Mouse (Mus musculus): ENCODE measurements around the gene Gfer.
"Not testable (repeated sequence)": the region's sequence is repeated elsewhere in the genome, so short reads cannot be mapped to it uniquely, and the experiment has no call there.

Gene Gfer

DNA sequence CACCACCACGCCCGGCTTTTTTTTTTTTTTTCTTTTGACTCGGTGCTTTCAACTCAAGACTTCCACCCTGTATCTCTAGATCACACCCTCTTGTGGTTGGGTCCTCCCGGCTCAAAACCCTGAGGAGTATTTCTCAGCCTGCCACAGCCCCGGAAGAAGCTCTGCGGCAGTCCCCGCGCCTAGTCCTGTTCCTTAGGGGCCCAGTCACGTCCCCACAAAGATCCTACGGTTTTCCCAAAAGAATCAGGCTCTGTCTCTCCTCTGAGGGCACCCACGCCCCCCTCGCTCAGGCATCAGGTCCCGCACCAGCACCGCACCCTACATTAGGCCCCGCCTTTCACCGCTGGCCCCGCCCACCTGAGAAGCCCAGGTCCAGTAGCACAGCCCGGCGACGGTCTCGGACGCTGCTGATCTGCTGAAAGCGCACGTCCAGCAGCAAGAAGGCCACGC is 8.8 kb downstream of the Gfer start:
- DNase-seq, result no peak

DNA sequence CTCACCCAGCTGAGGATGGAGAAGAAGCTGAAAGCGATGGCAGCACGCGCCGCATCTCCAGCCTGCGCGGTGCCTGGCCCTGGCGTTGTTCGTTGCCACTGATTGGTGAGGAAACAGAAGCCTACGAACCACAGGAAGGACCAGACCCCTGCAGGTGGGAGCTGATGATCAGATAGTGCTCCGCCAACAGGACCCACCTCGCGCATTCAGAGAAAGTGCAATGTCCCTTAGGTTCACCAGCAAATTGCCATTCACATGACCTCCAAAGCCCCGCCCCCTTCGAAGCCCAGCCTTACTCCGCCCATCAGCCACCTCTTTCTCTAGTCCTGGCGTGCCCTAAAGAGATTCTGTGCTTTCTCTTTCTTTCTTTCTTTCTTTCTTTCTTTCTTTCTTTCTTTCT is 9.4 kb downstream of the Gfer start:
- DNase-seq, result no peak

DNA sequence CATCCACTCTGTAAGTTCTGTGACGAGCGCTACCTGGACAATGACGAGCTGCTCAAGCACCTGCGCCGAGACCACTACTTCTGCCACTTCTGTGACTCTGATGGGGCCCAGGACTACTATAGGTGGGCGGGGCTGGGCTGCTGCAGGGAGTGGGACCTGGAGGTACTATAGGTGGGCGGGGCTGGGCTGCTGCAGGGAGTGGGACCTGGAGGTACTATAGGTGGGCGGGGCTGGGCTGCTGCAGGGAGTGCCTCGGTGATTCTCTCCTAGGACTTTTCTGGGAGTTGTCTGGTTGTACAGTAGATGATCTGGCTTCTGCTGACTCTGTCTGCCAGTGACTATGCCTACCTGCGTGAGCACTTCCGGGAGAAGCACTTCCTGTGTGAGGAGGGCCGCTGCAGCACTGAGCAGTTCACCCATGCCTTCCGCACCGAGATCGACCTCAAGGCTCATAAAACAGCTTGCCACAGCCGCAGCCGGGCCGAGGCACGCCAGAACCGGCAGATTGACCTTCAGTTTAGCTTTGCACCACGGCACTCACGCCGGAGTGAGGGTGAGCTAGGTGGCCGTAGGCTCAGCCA is 18.4 kb downstream of the Gfer start:
- no peak for DNase-seq

DNA sequence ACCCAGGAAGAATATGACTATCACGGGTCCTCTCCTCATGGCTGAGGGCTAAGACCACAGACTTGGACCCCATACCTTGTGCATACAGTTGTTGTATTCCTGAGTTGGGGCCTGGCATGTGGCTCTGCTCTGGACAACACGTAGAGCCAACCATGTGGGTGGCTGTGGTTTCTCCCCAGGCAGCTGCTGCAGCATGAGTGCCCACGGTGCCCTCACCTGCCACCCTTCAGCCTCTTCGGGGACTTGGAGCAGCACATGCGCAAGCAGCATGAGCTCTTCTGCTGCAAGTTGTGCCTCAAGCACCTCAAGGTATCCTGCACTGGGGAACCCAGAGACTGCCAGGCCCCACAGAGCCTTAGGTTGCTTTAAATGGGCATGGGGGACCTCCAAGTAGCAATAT is 19.1 kb downstream of the Gfer start:
- DNase-seq, result no peak

DNA sequence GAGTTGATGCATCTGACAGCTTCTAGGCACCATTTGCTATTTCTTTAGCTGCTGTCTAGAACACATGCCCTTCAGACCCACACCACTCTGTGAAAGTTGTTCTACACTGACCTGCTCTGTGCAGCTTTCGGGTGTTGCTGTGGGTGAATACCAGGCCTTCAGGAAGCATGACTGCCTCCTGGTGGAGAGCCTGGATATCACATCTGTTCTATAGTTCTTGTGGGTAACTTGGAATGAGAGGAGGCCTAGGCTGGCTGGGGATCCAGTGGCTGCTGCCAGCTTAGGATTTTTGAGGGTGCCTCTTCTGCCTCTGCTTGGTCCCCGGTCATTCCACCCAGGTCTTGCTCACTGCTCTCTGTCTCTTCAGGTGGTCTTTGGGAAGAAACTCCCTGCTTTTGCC is 19.8 kb downstream of the Gfer start:
- DNase-seq, result peak; percentile 77

DNA sequence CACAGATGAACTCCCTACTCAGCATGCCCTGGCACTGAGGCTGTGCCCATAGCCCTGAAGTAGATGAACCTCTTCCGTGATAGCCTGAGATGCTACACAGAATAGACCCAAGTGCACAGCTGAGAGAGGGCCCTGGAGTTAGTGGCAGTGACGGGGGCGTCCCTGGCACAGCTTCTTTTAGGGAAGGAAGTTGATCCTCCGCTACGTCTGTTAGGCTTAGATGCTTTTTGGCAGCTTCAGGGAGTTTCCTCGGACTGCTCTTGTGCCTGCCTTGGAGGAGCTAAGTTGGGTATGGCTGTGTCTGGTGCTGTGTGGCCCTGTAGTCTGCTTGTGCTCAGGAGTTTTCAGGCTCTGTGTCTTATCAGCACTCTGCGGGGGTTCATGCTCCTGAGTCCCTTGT is 21.7 kb downstream of the Gfer start:
- no peak for DNase-seq

DNA sequence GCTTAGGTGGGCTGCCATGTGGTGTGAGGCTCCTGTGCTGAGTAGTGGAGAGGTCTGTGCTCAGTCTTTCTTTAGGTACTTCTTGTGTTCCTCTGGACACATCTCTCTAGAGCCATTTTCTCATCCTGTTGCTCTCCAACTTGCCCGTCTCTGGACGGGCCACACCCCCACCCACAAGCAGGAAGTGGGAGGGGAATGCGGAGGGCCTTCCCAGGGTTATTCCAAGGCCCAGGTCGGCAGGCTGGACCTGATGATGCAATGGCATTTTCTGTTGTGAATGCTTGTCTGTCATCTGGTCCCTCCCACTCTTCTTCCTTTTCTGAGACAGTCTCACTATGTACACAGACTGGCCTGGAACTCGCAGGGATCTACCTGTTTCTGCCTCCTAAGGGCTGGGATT is 23.8 kb downstream of the Gfer start:
- DNase-seq, result no peak

DNA sequence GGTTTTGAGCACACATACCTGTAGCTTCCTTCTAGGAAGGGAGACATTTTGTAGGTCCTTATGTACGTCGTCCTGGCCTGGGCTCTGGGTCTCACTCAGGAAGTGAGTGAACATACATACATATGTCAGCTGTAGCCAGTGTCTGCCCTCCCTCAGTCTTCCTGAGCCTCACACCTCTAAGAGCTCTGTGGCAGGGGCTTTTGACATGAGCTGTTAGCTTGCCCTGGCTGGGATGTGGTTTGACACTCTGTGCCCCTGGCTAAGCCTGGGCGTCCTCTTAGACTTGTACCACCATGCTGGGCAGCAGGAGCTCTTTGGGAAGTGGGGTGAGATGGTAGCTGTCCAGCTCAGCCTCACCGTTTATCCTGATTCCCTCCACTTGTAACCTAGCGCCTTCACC is 24.6 kb downstream of the Gfer start:
- DNase-seq, result no peak

DNA sequence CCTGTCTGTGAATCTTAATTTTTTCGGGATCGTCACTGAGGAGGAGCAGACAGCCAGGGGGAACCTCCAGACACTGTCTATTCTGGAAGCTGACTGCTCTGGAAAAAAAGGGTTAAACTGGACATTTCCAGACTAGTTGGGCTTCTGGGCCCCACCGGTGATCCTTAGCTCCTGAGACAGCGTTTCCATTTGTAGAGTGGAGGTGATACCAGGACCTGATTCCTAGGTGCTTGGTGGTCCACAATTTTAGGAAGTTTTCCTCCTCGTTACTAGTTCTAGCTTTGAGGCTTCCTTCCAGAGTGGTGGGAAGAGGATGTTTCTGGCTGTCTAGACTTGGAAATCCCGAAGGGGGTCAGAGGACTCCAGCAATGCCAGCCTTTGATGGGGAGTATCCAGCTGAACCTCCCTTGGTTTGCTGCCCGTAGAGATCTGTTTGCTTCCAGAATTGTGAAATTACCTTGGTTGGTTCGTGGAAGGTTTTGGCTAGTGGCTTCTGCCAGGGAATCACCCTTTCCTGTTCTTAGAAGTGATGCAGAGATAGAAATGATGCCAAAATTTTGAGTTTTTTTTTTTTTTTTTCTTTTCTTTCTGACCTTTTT is 25.6 kb downstream of the Gfer start:
- no peak for DNase-seq

DNA sequence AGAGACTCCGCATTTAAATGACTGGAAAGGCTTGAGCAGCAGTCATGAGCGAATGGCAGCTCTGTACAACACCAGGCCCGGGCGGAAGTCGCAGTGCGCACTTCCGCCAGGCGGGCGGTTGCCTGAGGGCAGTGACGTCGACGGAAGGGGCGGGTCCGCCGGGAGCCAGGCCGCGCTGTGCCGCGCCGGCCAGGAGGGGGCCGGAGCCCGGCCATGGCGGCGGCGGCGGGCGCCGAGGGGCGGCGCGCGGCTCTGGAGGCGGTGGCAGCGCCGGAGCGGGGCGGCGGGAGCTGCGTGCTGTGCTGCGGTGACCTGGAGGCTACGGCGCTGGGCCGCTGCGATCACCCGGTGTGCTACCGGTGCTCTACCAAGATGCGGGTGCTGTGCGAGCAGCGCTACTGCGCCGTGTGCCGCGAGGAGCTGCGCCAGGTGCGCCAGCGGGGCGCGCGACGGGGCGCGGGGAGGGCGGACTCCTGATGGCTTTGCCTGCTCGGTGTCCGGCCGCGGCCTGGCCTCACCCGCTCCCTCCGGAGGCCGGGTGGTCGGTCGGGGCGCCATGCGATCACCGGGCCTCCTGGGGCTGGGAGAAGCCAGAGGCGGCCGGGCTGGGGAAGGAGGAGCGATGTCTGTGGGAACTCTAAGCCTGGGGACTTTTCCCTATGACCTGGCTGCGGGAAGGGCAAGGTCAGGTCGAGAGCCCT is 26.3 kb downstream of the Gfer start, which contains the start of gene Zfp598:
TSS of gene Zfp598 (plus strand) at position 143 of the 701 bp plus-strand sequence.
- DNase-seq, result peak; percentile 91

DNA sequence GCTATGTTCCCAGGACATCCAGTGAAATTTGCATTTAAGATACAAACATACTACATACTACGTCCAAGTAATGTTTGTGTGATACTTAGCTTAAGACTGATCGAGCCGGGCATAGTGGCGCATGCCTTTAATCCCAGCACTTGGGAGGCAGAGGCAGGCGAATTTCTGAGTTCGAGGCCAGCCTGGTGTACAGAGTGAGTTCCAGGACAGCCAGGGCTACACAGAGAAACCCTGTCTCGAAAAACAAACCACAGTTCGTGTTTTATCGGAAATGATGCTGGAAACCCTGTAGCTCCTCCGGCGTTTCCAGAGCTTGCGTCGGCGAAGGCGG is 26.8 kb downstream of the Gfer start:
- DNase-seq, result not testable (repeated sequence)

DNA sequence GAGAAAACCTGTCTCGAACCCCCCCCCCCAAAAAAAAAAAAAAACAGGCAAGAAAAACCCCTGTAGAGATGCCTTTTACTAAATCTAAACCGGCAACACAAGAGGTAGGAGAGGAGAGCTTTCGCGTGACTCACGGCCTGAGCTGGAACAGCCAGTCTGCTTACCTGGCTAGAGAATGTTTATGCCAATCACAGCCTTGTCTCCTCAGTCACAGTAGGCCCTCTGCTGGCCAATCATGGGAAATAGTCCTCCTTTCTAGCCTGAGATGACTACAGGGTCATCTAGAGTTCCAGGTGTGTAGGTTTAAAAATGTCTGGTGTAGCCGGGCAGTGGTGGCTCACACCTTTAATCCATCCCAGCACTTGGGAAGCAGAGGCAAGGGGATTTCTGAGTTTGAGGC is 28.5 kb downstream of the Gfer start:
- DNase-seq, result no peak

DNA sequence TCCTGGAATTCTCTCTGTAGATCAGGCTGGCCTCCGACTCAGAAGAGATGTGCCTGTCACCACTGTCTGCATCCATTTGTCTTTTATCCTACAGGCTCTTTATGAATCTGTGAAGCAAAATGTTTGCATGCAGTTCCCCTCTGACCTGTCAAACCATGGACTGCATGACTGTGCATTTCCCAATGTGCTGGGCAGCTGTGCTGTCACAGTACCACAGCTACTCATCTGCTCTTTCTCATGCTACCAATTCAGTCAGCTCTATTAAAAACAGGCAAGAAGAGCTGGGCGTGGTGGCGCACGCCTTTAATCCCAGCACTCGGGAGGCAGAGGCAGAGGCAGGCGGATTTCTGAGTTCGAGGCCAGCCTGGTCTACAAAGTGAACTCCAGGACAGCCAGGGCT is 28.9 kb downstream of the Gfer start:
- not testable (repeated sequence) for DNase-seq

DNA sequence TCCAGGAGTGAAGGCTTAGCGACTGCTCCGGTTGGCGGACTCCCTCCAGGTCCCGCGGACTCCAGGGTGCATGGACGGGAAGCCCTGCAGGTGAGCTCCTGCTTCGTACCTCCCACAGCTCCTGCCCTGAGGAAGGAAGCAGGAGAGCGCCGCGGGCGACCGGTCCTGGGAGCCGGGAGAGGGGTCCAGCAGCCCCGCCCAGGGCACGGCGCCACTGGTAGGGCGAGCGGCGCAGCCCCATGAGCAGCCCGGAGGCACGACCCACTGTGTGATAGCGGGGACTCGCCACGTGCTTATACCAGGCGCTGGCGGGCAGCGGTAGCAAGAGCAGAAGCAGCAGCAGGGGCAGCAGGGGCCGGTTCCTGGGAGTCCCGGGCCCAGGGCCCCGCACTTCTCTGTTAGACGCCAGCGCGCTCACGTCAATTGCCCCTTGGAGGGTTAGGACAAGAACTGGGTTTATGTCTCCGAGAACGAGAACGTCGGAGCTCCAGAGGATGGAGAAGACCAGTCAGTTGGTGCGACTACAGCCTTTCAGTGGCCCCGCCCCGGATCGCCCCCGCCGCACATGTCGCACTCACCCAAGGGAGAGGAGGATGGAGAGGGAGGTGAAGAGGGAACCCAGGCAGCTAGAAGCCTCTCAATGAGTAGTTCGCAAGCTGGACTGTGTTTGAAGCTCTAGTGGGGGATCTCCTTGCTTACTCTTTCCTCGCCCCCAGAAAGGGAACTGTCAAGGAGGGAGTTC is 37.8 kb downstream of the Gfer start, which contains the start of gene Npw:
TSS of gene Npw (minus strand) at position 441 of the 742 bp plus-strand sequence.
- DNase-seq, result no peak

DNA sequence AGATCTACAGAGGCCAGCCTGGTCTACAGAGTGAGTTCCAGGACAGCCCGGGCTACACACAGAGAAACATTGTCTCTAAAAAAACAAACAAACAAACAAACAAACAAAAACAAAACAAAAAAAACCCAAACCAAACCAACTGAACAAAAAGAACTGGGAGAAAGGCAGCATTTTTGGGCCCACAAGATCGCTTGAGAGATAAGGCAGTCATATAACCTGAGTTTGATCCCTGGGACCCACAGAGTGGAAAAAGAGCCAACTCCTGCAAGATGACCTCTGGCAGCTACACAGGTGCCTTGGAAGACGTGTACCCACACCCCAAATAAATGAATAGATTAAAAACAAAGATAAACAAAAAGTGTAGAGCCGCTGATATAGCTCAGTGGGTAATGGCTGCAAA is 41.0 kb downstream of the Gfer start:
- no peak for DNase-seq

DNA sequence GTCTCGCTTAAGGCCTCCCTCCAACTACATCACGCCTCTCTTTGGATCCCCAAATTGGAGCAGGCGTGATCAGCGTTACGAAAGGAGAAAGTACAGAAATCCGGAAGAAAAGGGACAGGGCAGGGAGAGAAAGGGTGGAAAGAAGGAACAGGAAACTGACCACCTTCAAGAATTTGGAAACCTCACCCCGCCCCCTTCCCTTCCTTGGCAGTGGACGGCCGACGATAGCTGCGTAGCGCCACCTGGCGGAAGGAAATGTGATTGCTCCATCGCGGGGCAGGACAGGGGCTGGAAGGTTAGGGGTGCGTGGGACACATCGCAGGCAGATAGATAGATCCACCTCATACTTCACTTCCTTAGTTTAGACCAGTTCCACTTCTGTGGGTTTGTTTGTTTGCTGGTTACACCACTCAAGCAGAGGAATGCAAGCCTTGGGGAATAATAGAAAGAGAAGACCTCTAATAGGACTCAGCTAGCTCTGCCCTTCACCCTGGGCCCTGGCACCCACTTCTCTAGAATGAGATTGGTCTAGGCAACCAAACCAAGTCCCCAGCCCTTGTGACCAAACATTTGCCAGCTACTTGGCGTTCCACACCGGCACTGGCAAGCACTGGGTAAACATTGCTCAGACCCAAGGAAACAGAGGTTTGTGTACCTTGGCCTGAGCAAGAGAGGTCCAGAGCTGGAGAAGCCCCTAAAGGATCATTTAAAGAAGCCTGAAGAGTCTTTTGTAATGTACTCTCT is 41.8 kb downstream of the Gfer start:
- DNase-seq, result peak; percentile 69

DNA sequence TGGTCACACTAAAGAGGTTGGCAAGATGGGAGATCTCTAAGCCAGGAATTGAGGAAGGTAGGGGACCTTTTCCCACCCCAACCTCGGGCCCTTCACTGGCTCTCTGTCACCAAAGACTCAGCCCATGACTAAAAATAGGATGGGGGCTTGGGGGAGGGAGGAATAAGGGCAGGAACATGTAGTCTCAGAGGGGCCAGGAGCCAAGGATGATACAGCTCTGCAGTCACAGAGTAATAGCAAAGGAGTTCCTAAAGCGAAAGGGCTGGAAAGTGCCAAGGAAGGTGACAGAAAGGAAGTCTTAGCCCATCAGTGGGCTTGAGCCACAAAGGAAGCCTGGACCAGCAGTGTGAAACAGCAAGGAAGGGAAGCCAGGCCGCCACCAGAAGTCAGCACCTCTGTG is 44.1 kb downstream of the Gfer start:
- no peak for DNase-seq

DNA sequence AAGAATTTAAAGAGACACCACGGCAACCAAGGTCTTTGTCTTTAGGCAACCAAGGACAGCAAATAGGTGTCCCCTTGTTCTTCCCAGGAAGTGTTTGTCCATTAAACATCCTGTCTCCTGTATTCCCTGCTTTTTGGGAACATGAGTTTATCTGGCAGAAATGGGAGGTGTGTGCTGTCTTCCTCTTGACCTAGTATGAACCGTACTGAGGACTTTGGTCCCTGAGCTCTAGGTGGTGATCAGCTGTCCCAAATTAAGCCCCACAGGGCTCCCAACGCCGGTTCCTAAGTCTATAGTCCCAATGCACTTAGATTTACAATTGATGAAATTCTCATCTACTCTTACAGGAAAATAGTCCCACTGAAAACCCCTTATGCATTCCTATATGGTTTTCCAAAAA is 45.2 kb downstream of the Gfer start:
- no peak for DNase-seq

DNA sequence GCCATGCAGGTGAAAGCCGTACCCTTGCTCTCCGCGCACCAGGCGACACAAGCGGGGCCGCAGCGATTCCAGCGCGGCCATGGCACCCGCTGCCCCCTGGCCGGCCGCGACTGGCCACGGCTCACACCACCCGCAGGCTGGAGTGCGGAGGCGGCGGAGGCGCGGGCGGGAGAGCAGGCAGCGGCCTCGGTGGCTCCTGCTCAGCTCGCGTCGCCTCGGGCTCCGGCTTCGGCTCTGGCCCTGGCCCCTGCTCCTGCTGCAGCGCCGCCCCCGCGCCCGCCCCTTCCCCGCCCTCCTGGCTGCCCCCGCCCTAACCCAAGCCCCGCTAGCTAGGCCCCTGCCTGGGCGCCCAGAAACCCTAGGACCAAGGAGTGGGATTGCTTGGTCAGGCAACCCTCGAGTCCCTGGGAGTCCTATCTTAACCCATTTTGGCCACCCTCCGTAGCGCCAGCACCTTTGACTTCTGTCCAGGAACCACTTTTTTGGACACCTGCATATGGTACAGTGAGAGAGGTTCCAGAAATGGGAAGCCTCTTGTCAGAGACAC is 45.8 kb downstream of the Gfer start, which contains the start of gene Slc9a3r2:
TSS of gene Slc9a3r2 (minus strand) at position 258 of the 547 bp plus-strand sequence.
- DNase-seq, result peak; percentile 58

DNA sequence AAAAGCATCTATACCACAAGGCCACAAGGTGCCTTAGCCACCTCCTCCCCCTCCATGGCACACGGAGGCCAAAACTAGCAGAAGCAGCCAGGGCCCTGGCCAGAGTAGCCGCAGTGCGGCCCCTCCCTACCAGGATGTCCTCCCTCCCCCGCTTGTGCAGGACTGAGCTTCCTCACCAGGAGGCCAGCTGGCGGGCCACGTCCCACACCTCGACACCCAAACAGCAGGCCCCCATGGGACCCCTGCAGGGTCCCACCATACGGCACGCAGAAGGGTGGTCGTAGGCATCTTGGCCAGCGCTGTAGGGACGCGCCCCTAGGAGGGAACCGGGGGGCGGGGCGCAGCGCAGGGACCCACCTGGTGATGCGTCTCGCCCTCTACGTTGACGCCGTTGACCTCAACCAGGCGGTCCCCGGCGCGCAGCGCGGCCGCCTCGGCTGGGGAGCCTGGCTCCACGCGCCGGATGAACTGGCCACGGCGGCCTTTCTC is 46.3 kb downstream of the Gfer start:
- peak; percentile 30 for DNase-seq

DNA sequence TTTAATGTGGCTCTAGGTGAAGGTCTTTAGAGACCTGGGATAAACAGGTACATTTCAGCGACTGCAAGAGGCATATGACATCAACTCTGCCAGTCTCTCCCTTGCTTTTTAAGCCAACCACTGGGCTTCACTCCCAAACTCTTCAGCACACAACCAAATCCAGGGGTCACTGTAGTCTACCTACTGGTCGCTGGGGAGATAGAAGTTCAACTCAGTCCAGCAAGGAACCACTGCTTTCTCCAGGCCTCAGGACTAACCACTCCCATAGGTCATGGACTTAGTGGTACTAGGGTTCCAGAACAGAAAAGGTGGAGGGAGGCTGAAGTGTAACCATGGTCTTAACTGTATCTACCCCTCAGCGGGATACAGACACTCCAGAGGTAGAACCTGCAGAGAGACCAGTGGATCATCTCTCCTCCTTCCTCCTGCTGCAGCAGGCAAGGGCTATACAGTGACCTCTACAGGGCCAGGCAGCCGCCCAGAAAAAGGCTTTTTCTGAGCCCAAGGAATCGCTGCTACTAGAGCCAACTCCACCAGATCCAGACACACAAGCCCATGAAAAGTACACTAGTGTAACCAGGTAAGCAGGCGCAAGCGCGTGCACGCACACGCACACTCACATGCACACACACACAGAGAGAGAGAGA is 47.1 kb downstream of the Gfer start:
- no peak for DNase-seq

DNA sequence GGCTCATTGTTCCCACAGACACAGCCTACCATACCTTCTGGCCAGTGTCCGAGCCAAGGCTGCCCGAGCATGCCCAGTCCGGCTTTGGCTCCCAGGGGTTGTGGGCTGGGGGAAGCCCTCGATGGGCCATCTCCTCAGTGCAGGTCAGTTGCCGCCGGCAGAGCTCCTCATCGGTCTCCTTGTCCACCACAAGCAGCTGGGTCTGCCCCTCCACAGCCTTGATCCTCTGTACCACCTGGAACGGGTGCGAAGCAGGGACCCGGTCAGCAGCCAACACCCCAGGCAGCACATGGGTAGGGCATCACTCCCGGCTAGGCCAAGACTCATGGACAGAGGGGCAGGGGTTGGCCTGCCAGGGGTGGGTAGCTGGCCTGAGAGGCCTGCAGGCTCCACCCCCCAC is 48.5 kb downstream of the Gfer start:
- DNase-seq, result no peak

Data from right cerebral cortex, postnatal 4 days (tissue).